Mouse (Mus musculus) liver, embryonic 12.5 days (tissue): Measurements from ENCODE around the gene Pfkl. TPM values are rescaled to one million over a fixed set of nuclear protein-coding genes. Genes with fewer than 3 reads are reported as not detected.
"Not testable (repeated sequence)": the region's sequence is repeated elsewhere in the genome, so short reads cannot be mapped to it uniquely, and the experiment has no call there.

Experiments used
- ATAC-seq: fragments of 200-750 bp; cut with Nextera tagmentation; 2 replicates; pipeline ENCODE4 v1.8.0; 2017; ENCODE audit warnings: moderate number of reproducible peaks, mild to moderate bottlenecking, moderate library complexity
- H3K27ac ChIP-seq: fragments of 300-500 bp; sonication (generic); 2 replicates; pipeline ENCODE4 v1.5.1; 2016; ENCODE audit warnings: mild to moderate bottlenecking
- H3K27me3 ChIP-seq: fragments of 300-500 bp; sonication (generic); replicated peaks from 2 replicates; pipeline ENCODE4 v1.6.1; 2016; ENCODE audit warnings: mild to moderate bottlenecking, moderate library complexity
- H3K36me3 ChIP-seq: fragments of 300-500 bp; sonication (generic); 2 replicates; pipeline ENCODE4 v1.6.1; 2016; ENCODE audit warnings: mild to moderate bottlenecking, moderate library complexity
- H3K4me1 ChIP-seq: fragments of 300-500 bp; sonication (generic); 2 replicates; pipeline ENCODE4 v1.6.1; 2016
- H3K4me2 ChIP-seq: fragments of 300-500 bp; sonication (generic); 2 replicates; pipeline ENCODE4 v1.6.1; 2016; ENCODE audit warnings: mild to moderate bottlenecking, moderate library complexity
- H3K4me3 ChIP-seq: fragments of 300-500 bp; sonication (generic); 2 replicates; pipeline ENCODE4 v1.5.1; 2016; ENCODE audit warnings: mild to moderate bottlenecking, moderate library complexity
- H3K9ac ChIP-seq: fragments of 300-500 bp; sonication (generic); 2 replicates; pipeline ENCODE4 v1.6.1; 2016; ENCODE audit warnings: mild to moderate bottlenecking, moderate library complexity
- H3K9me3 ChIP-seq: fragments of 300-500 bp; sonication (generic); replicated peaks from 2 replicates; pipeline ENCODE4 v1.6.1; 2016; ENCODE audit warnings: mild to moderate bottlenecking, moderate library complexity
- WGBS: fragments of 180-500 bp; shearing (Covaris S2); methylation state at CpG from one replicate; pipeline ENCODE4 v1.1.7; 2016; ENCODE audit not compliant: insufficient replicate concordance; 5-methylcytosine and 5-hydroxymethylcytosine counted together
- polyA plus RNA-seq: library from polyadenylated mRNA; unstranded; fragments of >200 nt; fragmentation: Nextera tagmentation; extraction: Ambion mirVana; gene quantifications from 2 replicates; pipeline ENCODE4 v1.2.1, GENCODE M21; 2016

Gene Pfkl
- polyA plus RNA-seq, 1 experiment from 2014 or later, result 157 TPM

DNA sequence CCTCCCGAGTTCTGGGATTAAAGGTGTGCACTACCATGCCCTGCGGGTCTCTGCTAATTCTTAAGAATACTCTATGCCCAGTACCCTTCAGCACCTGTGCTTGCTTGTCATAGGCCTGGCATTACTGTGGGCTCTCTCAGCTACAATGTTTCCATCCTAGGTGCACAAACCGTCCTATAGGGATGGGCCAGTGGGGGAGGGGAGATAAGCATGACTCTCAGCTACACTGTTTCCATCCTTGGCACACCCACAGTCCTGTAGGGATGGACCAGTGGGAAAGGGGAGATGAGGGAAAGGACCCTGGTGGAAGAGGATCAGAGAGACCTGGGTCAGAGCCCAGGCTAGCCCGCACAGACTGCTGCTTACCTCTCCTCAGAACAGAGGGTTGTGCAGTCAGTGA is 27.3 kb upstream of the Pfkl start:
- Histone ChIP-seq H3K4me3 (no peak overlapping the region), H3K27ac (no peak overlapping the region), H3K9ac (no peak overlapping the region), H3K4me1 (no peaks in the 10 kb centered on the region), H3K9me3 (no peaks in the 10 kb centered on the region), H3K4me2 (no peak overlapping the region), H3K27me3 (peaks cover 54% of the 10 kb centered on the region), H3K36me3 (no peaks in the 10 kb centered on the region)
- ATAC-seq, result no peak
- WGBS, result 65% methylated on average over 4 of the region's 4 CpGs

GRCm38 (mm10) chr10:78031987-78032386 is 22.1 kb upstream of the Pfkl start:
- H3K36me3 ChIP-seq, result no peaks in the 10 kb centered on the region
- ATAC-seq, result no peak
- H3K4me2 ChIP-seq, result no peak overlapping the region
- no peaks in the 10 kb centered on the region for H3K9me3 ChIP-seq
- no peaks in the 10 kb centered on the region for H3K4me1 ChIP-seq
- H3K27ac ChIP-seq, result no peak overlapping the region
- H3K27me3 ChIP-seq, result peaks cover 36% of the 10 kb centered on the region
- H3K4me3 ChIP-seq, result no peak overlapping the region
- no peak overlapping the region for H3K9ac ChIP-seq
- WGBS, result 43% methylated on average over 2 of the region's 2 CpGs

DNA sequence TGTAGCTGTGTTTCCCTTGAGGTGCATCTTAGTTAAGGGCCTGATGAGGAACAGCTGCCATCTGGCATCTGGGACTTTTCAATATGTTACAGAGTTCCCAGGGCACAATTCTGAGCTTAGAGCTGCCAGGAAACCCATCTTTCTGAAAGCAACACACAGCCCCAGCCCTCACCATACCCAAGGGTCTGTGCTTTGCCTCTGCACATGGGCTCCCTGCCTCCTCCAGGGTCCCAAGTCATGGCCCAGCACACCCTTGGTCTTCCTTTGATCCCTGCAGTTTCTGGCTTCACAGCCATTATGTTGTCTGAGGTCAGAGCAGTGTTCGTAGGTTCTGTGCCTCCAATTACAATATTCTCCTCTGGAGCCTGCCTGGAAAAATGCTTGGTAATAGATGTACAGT is 19.2 kb upstream of the Pfkl start:
- H3K36me3 ChIP-seq, result no peaks in the 10 kb centered on the region
- no peak overlapping the region for H3K27ac ChIP-seq
- no peak overlapping the region for H3K4me3 ChIP-seq
- H3K27me3 ChIP-seq, result peaks cover 24% of the 10 kb centered on the region
- no peak overlapping the region for H3K9ac ChIP-seq
- 86% methylated on average over 1 of the region's 1 CpGs for WGBS
- H3K4me1 ChIP-seq, result no peaks in the 10 kb centered on the region
- no peak for ATAC-seq
- no peaks in the 10 kb centered on the region for H3K9me3 ChIP-seq
- no peak overlapping the region for H3K4me2 ChIP-seq

DNA sequence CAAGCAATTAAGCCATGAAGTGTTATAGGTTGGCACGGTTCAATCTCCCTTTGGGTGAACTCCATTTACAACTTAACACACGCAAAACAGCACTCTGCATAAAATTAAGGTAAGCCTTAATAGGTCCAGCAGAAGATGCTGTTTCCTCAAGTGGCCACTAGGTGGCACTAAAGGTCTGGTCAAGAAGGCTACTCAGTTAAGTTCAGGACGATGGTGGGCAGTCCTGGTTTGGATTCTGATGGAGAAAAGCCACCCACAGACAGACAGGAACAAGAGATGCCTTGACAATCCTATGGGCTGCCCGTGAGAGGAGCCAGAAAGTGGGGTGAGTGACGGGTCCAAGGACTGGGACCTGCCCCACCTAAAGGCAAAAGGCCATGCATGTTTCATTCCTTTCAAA is 18.2 kb upstream of the Pfkl start:
- Histone ChIP-seq H3K36me3 (no peaks in the 10 kb centered on the region), H3K4me1 (no peaks in the 10 kb centered on the region), H3K27ac (no peak overlapping the region), H3K4me3 (no peak overlapping the region), H3K9ac (no peak overlapping the region), H3K27me3 (peaks cover 23% of the 10 kb centered on the region), H3K4me2 (no peak overlapping the region), H3K9me3 (no peaks in the 10 kb centered on the region)
- 4% methylated on average over 5 of the region's 5 CpGs for WGBS
- no peak for ATAC-seq

DNA sequence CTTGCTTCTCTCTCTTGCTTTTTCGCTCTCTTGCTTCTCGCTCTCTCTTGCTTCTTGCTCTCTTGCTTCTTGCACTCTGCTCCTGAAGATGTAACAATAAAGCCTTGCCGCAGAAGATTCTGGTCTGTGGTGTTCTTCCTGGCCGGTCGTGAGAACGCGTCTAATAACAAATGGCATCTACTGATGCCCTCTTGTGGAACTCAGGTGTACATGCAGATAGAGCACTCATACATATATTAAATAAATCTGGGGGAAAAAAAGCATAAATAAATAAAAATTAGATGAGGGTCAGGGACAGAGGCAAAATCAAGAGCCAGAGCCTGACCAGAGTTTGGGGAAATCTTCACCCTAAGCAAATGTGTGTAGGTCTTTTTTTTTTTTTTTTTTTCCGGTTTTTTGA is 15.6 kb upstream of the Pfkl start:
- ATAC-seq, H3K9me3 ChIP-seq, H3K9ac ChIP-seq, H3K4me3 ChIP-seq, H3K4me1 ChIP-seq, H3K27me3 ChIP-seq, H3K27ac ChIP-seq, H3K4me2 ChIP-seq, H3K36me3 ChIP-seq: not testable (repeated sequence)
- 60% methylated on average over 6 of the region's 8 CpGs for WGBS

DNA sequence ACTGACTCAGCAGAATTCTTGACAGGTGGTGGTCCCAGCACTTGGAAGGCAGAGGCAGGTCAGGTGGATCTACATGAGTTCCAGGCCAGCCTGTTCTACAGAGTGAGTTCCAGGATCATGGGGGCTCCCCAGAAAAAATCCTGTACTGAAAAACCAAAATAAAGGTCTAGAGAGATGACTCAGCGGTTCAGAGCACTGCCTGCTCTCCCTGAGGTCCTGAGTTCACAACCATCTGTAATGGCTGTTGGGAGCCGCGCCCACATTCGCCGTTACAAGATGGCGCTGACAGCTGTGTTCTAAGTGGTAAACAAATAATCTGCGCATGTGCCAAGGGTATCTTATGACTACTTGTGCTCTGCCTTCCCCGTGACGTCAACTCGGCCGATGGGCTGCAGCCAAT is 10.1 kb upstream of the Pfkl start:
- H3K27ac ChIP-seq, H3K27me3 ChIP-seq, H3K9ac ChIP-seq, H3K4me2 ChIP-seq, H3K9me3 ChIP-seq, ATAC-seq, H3K4me3 ChIP-seq, H3K36me3 ChIP-seq: not testable (repeated sequence)
- 95% methylated on average over 6 of the region's 11 CpGs for WGBS
- peaks cover 14% of the 10 kb centered on the region for H3K4me1 ChIP-seq

DNA sequence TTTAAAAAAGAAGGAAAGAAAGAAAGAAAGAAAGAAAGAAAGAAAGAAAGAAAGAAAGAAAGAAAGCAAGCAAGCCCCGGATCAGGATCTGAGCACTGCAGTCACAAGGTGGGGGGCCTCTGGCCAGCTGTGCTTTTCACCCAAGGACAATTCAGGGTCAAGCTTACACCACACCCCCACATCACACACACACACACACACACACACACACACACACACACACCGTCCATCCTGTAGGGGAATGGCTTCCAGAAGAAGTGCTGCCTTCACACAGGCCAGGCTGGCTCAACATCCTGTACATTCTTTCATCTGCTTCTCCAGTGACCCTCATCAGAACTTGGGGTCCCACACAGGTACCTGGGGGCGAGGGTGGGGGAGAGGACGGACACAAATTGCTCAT is 9.4 kb upstream of the Pfkl start:
- peak overlapping the region; percentile 62 for H3K4me2 ChIP-seq
- H3K9me3 ChIP-seq, result no peaks in the 10 kb centered on the region
- no peak overlapping the region for H3K4me3 ChIP-seq
- 78% methylated on average over 4 of the region's 4 CpGs for WGBS
- H3K4me1 ChIP-seq, result peaks cover 14% of the 10 kb centered on the region
- peaks cover 8% of the 10 kb centered on the region for H3K27me3 ChIP-seq
- no peak overlapping the region for H3K9ac ChIP-seq
- no peak overlapping the region for H3K27ac ChIP-seq
- H3K36me3 ChIP-seq, result no peaks in the 10 kb centered on the region
- 0 out of 2 replicates have a peak, but pooled peaks have one; percentile 18 for ATAC-seq

GRCm38 (mm10) chr10:78018797-78019203 is 8.9 kb upstream of the Pfkl start:
- peak overlapping the region; percentile 62 for H3K4me2 ChIP-seq
- H3K9me3 ChIP-seq, result no peaks in the 10 kb centered on the region
- no peak overlapping the region for H3K27ac ChIP-seq
- H3K9ac ChIP-seq, result no peak overlapping the region
- H3K4me3 ChIP-seq, result peak overlapping the region; percentile 34
- 15% methylated on average over 19 of the region's 19 CpGs for WGBS
- H3K4me1 ChIP-seq, result peaks cover 14% of the 10 kb centered on the region
- peaks cover 8% of the 10 kb centered on the region for H3K27me3 ChIP-seq
- peak; percentile 76 for ATAC-seq
- no peaks in the 10 kb centered on the region for H3K36me3 ChIP-seq

DNA sequence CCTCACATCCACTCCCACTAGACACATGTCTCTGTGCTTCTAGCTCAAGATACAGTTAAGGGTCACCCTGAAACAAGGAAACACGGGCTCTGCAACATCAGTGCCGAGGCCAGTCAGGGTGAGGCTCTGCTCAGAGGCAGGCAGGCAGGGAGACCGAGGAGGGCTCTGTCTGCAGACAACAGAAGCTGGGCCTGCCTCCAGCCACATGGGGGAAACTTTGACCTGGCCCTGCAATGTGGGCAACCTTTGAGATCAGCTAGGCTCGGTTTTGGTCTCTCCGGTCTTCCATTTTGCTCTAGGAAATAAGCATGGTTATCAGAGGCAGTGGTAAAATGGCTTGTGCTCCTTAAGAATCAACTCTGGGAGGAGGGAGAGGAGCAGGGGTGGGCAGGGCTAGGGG is 6.5 kb upstream of the Pfkl start:
- Histone ChIP-seq H3K36me3 (no peaks in the 10 kb centered on the region), H3K27ac (no peak overlapping the region), H3K27me3 (peaks cover 8% of the 10 kb centered on the region), H3K9ac (no peak overlapping the region), H3K9me3 (no peaks in the 10 kb centered on the region), H3K4me1 (peaks cover 14% of the 10 kb centered on the region), H3K4me2 (no peak overlapping the region), H3K4me3 (no peak overlapping the region)
- WGBS, result 55% methylated on average over 5 of the region's 5 CpGs
- ATAC-seq, result no peak

- H3K9ac ChIP-seq, result no peak overlapping the region
- H3K36me3 ChIP-seq, result no peaks in the 10 kb centered on the region
- H3K27ac ChIP-seq, result no peak overlapping the region
- H3K4me3 ChIP-seq, result no peak overlapping the region
- H3K9me3 ChIP-seq, result no peaks in the 10 kb centered on the region
- H3K27me3 ChIP-seq, result peaks cover 8% of the 10 kb centered on the region
- H3K4me1 ChIP-seq, result peaks cover 20% of the 10 kb centered on the region
- WGBS, result 64% methylated on average over 1 of the region's 1 CpGs
- no peak overlapping the region for H3K4me2 ChIP-seq
- no peak for ATAC-seq
Observed at GRCm38 (mm10) chr10:78015489-78015888, 5.6 kb upstream of the Pfkl start.

DNA sequence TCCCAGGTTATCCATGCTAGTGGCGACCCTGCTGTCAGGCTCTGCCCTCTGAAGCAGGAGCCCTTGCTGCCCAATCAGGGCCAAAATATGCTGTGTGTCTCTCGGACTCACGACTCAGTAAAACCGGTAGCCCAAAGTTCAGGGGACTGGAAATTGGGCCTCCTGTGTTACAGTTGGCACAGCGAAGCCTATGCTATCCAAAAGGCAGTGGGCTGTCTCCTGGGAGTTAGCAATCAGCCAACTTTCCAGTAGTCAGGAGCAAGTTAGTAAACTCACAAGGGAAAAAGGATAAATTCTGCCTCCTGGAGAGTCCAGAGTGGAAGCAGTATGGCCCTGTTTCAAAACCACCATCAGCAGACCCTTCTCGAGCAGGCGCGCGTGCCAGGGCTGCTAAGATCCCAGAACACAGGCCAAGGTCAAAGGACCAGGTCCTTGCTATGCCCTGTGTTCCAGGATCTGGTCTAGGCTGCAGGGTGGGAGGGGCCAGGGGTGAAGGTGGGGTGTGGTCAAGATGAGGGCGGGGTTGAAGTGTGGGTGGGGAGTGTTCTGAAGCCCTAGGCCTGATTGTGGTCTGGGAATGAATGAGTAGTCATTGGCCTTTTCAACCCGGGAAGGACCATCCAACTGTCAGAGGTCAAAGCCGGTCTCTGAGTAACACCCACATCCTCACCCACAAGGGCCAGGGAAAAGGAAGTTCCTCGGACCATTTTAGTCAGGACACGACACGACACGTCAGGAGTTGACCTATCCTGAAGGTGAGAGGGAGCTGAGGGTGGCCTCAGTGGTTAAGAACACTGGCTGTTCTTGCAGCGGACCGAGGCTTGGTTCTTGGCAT is 3.0 kb upstream of the Pfkl start:
- Histone ChIP-seq H3K36me3 (no peaks in the 10 kb centered on the region), H3K27ac (no peak overlapping the region), H3K27me3 (peaks cover 8% of the 10 kb centered on the region), H3K4me2 (no peak overlapping the region), H3K9ac (no peak overlapping the region), H3K4me1 (peaks cover 21% of the 10 kb centered on the region), H3K9me3 (no peaks in the 10 kb centered on the region), H3K4me3 (no peak overlapping the region)
- ATAC-seq, result no peak
- WGBS, result 84% methylated on average over 18 of the region's 18 CpGs

DNA sequence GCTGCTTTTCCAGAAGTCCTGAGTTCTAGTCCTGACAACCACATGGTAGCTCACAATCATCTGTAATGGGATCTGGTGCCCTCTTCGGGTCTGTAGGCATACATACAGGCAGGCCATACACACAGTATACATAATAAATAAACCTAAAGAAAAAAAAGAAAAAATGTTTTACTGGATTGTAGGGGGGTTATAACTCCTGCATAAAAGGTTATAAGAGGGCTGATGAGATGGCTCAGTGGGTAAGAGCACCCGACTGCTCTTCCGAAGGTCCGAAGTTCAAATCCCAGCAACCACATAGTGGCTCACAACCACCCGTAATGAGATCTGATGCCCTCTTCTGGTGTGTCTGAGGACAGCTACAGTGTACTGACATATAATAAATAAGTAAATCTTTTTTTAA is 1.2 kb upstream of the Pfkl start:
- H3K9ac ChIP-seq, H3K27me3 ChIP-seq, ATAC-seq, H3K9me3 ChIP-seq, H3K27ac ChIP-seq: not testable (repeated sequence)
- 79% methylated on average over 5 of the region's 5 CpGs for WGBS
- Histone ChIP-seq H3K4me1 (peaks cover 39% of the 10 kb centered on the region), H3K4me3 (0 out of 2 replicates have a peak overlapping the region, but pooled peaks have one; percentile 86), H3K36me3 (peaks cover 12% of the 10 kb centered on the region), H3K4me2 (peak overlapping the region; percentile 98)

GRCm38 (mm10) chr10:78010335-78010734 is 452 bp upstream of the Pfkl start:
- H3K9me3 ChIP-seq, result no peaks in the 10 kb centered on the region
- H3K4me3 ChIP-seq, result peak overlapping the region; percentile 86
- H3K27ac ChIP-seq, result peak overlapping the region; percentile 55
- H3K27me3 ChIP-seq, result no peaks in the 10 kb centered on the region
- H3K36me3 ChIP-seq, result peaks cover 20% of the 10 kb centered on the region
- no peak for ATAC-seq
- peak overlapping the region; percentile 98 for H3K4me2 ChIP-seq
- H3K9ac ChIP-seq, result peak overlapping the region; percentile 95
- WGBS, result 10% methylated on average over 10 of the region's 10 CpGs
- H3K4me1 ChIP-seq, result peaks cover 44% of the 10 kb centered on the region
